In the genomic region with DNA sequence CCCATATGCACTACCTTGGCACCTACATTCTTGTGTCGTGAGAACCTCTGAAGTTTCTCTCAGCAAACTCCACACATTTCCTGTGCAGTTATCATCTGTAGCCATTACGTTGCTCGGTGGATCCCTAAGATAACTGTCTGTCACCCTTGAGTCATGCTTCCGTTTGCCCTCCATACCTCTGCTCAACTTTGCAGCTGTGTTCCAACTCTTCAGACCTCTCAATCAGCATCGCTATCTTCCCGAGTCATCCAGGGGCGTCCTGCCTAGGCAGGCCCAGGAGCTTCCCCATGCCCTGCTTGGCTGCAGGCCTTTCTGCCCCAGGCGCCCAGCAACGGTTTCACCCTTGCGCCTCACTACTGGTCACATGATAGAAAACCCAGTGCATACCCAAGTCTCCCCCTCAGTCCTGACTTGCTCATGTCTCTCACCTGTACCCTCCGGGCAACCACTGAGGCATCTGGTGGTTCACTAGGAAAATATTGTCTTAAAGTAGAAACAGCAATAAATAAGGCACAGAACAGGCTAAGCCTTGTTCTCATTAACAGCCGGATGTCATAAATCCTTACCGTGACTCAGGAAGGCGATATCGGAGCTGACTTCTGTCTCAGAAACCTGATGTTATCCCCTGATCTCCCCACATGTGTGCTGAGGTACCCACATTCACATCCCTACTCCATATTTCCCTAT, we compare ENCODE assay signal across 13 mouse cellular contexts. TPM values are rescaled to one million over a fixed set of nuclear protein-coding genes. Genes with fewer than 3 reads are reported as not detected.
A peak's percentile ranks its signal among the peaks of the same experiment; 100 is the strongest.
DNase-seq lines count a peak whose midpoint lies in the region; ATAC-seq lines count a peak whose summit lies in the region.
"Had no signal": no experiment of that assay in that cellular context is flagged by ENCODE, and none has a peak within 500 bp of the region (broad histone marks: within the 10 kb centered on the region; RNA-seq: fewer than 3 reads in every experiment).

No protein-coding gene starts in this region.

- DNase-seq in urinary bladder, postnatal 14 days (ENCODE audit: low spot score), result peak; percentile 78
- no peak for DNase-seq in urinary bladder, postnatal 10 days (ENCODE audit: low spot score)
- peak; percentile 72 for DNase-seq in induced T-regulatory cell, adult 2 months (ENCODE audit: low read depth)
- no peak for DNase-seq in testis, postnatal 10 days (ENCODE audit: low spot score)
- no peak for DNase-seq in Muller cell, postnatal 12 days (ENCODE audit: inconsistent ontology term)
- DNase-seq in cerebellum, adult 8-10 months, result no peak
- DNase-seq: cerebellum, adult 18-20 months; heart, postnatal 10 days; kidney, adult 9 months had no signal

- peak overlapping the region; percentile 98 for H3K27ac ChIP-seq in macrophage
- H3K27ac ChIP-seq: midbrain, embryonic 15.5 days had no signal

- H3K4me3 ChIP-seq in macrophage (ENCODE audit: inconsistent target), result peak overlapping the region; percentile 32
- H3K4me3 ChIP-seq: midbrain, embryonic 15.5 days had no signal

- no peak for ATAC-seq in cerebellum, adult (ENCODE audit: insufficient number of reproducible peaks, low FRiP score, low TSS enrichment)
- ATAC-seq: midbrain, embryonic 15.5 days had no signal

- 6% methylated on average over 15 of the region's 15 CpGs for WGBS in macrophage (ENCODE audit: missing documents)

- no peaks in the 10 kb centered on the region for H3K36me3 ChIP-seq in macrophage (ENCODE audit: inconsistent target)
- H3K36me3 ChIP-seq: midbrain, embryonic 15.5 days had no signal

- peaks cover 54% of the 10 kb centered on the region for H3K79me2 ChIP-seq in macrophage (ENCODE audit: inconsistent target)

RNA-seq across cellular contexts. Expression of a gene that starts 4.8 kb away (rescaled TPM):
- 100 to 1,000 TPM; 127 to 223 (median 160) TPM for total RNA-seq in macrophage (2018; cell fraction: chromatin; rRNA removed)
- 10 to 100 TPM; 15.4 to 41.1 (median 24.8) TPM for total RNA-seq in macrophage (2018; cell fraction: cytosol; rRNA removed)
- 100 to 1,000 TPM in 11 of 26 experiments, 10 to 100 TPM in 15; 59.9 to 137 (median 93.6) TPM for total RNA-seq in macrophage (2018; cell fraction: nucleus; rRNA removed)
- 19.7 to 29.3 TPM (median 20.3 TPM) in 3 replicates for polyA plus RNA-seq in macrophage (2018)

RNA-seq across cellular contexts. Expression of a gene that starts 24.6 kb away (rescaled TPM):
- 100 to 1,000 TPM in 4 of 26 experiments, 10 to 100 TPM in 21, 1 to 10 TPM in 1; 5.6 to 198 (median 45.1) TPM for total RNA-seq in macrophage (2018; cell fraction: chromatin; rRNA removed)
- 10 to 100 TPM; 16.1 to 69.7 (median 46.9) TPM for total RNA-seq in macrophage (2018; cell fraction: cytosol; rRNA removed)
- total RNA-seq in macrophage (2018; cell fraction: nucleus; rRNA removed), result 100 to 1,000 TPM in 8 of 26 experiments, 10 to 100 TPM in 18; 15.3 to 160 (median 78.6) TPM
- 11.1 to 85.5 TPM (median 12.1 TPM) in 3 replicates for polyA plus RNA-seq in macrophage (2018)

RNA-seq across cellular contexts. Expression of a gene that starts 45.6 kb away (rescaled TPM):
- not detected for total RNA-seq in macrophage (2018; cell fraction: chromatin; rRNA removed)
- not detected for total RNA-seq in macrophage (2018; cell fraction: cytosol; rRNA removed)
- not detected for total RNA-seq in macrophage (2018; cell fraction: nucleus; rRNA removed)
- polyA plus RNA-seq in macrophage (2018), result not detected in 3 replicates
- total RNA-seq: heart, postnatal 10 days; left cerebral cortex, adult 8-10 months had no signal
- polyA plus RNA-seq: midbrain, embryonic 15.5 days had no signal

RNA-seq across cellular contexts. Expression of a gene that starts 57.5 kb away (rescaled TPM):
- 1 to 10 TPM in 1 of 26 experiments, not detected in 25; 2.5 TPM for total RNA-seq in macrophage (2018; cell fraction: chromatin; rRNA removed)
- under 1 TPM in 6 of 26 experiments, not detected in 20; 0.09 to 0.19 (median 0.10) TPM for total RNA-seq in macrophage (2018; cell fraction: cytosol; rRNA removed)
- total RNA-seq in macrophage (2018; cell fraction: nucleus; rRNA removed), result 1 to 10 TPM in 1 of 26 experiments, not detected in 25; 1.5 TPM
- polyA plus RNA-seq in macrophage (2018), result not detected in 3 replicates
- total RNA-seq: heart, postnatal 10 days had no signal
- polyA plus RNA-seq: midbrain, embryonic 15.5 days had no signal

Comparison
In these comparisons a context has a peak if more than half of its experiments do, and no peak if none do; other contexts are left out.
1. DNase-seq: peak in urinary bladder, postnatal 14 days (single experiment) and induced T-regulatory cell, adult 2 months (single experiment); none in urinary bladder, postnatal 10 days (single experiment), testis, postnatal 10 days (single experiment), Muller cell, postnatal 12 days (single experiment) and cerebellum, adult 8-10 months (single experiment).